Mouse (Mus musculus): ENCODE data around the gene Ldlr. TPM values are rescaled to one million over a fixed set of nuclear protein-coding genes. Genes with fewer than 3 reads are reported as not detected.
"Not testable (repeated sequence)": the region's sequence is repeated elsewhere in the genome, so short reads cannot be mapped to it uniquely, and the experiment has no call there.

Ldlr gene
- polyA plus RNA-seq, 1 experiment from 2014 or later = 43.5 TPM

GRCm38 (mm10) chr9:21784517-21785307 lies 61.4 kb downstream of the Ldlr start:
- Histone ChIP-seq H3K27me3 (no peaks in the 10 kb centered on the region), H3K4me1 (no peaks in the 10 kb centered on the region), H3K9me3 (no peaks in the 10 kb centered on the region), H3K4me2 (replicated peaks) (no peak overlapping the region), H3K36me3 (peaks cover 8% of the 10 kb centered on the region), H3K27ac (replicated peaks) (no peak overlapping the region), H3K4me3 (no peak overlapping the region), H3K9ac (replicated peaks) (no peak overlapping the region)
- 88% methylated on average over 7 of the region's 7 CpGs for WGBS
- ATAC-seq (ENCODE audit: low FRiP score, low read depth) = no peak

GRCm38 (mm10) chr9:21786309-21786708 lies 63.0 kb downstream of the Ldlr start:
- H3K27ac ChIP-seq (replicated peaks); H3K4me2 ChIP-seq (replicated peaks); H3K4me3 ChIP-seq; H3K9me3 ChIP-seq; H3K36me3 ChIP-seq; ATAC-seq (ENCODE audit: low FRiP score, low read depth); H3K9ac ChIP-seq (replicated peaks); H3K4me1 ChIP-seq; H3K27me3 ChIP-seq: not testable (repeated sequence)
- 74% methylated on average over 2 of the region's 2 CpGs for WGBS

DNA sequence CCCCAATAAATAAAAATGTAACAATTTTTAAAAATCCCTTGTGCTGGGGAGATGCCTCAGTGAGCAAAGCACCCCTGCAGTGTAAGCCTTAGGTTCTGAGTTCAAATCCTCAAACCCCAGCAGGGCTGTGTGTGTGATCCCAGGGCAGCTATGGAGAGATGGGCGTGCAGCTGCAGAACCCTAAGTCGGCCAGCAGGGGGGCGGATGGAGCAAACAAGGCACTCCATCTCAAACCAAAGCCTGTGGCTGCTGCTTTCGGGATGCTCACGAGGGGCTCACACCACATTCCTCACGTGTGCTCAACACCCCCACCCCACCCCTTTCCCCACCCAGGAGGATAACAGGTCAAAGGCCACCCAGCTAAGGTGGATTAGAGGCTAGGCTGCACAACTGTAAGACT lies 63.6 kb downstream of the Ldlr start:
- ATAC-seq (ENCODE audit: low FRiP score, low read depth) = peak; percentile 34; the same call in 1 of the 2 replicates

GRCm38 (mm10) chr9:21787654-21788053 lies 64.4 kb downstream of the Ldlr start:
- ATAC-seq (ENCODE audit: low FRiP score, low read depth) = no peak
- no peak overlapping the region for H3K9ac ChIP-seq (replicated peaks)
- no peaks in the 10 kb centered on the region for H3K9me3 ChIP-seq
- 0 out of 2 replicates have a peak, but pooled peaks cover 3% of the 10 kb centered on the region for H3K4me1 ChIP-seq
- H3K36me3 ChIP-seq = no peaks in the 10 kb centered on the region
- no peak overlapping the region for H3K4me2 ChIP-seq (replicated peaks)
- no peaks in the 10 kb centered on the region for H3K27me3 ChIP-seq
- H3K4me3 ChIP-seq = no peak overlapping the region
- H3K27ac ChIP-seq (replicated peaks) = no peak overlapping the region
- WGBS = 87% methylated on average over 5 of the region's 5 CpGs

More for the DNA sequence above, 63.6 kb downstream of the Ldlr start:
- Histone ChIP-seq H3K9me3 (no peaks in the 10 kb centered on the region), H3K4me1 (0 out of 2 replicates have a peak, but pooled peaks cover 2% of the 10 kb centered on the region), H3K4me3 (no peak overlapping the region), H3K27ac (replicated peaks) (no peak overlapping the region), H3K36me3 (no peaks in the 10 kb centered on the region), H3K9ac (replicated peaks) (no peak overlapping the region), H3K4me2 (replicated peaks) (peak overlapping the region; percentile 14; the same call in 1 of the 2 replicates), H3K27me3 (no peaks in the 10 kb centered on the region)
- 8% methylated on average over 6 of the region's 6 CpGs for WGBS

- no peak overlapping the region for H3K4me2 ChIP-seq (replicated peaks)
- no peak for ATAC-seq (ENCODE audit: low FRiP score, low read depth)
- no peak overlapping the region for H3K9ac ChIP-seq (replicated peaks)
- no peaks in the 10 kb centered on the region for H3K36me3 ChIP-seq
- WGBS = 85% methylated on average over 9 of the region's 9 CpGs
- no peak overlapping the region for H3K4me3 ChIP-seq
- H3K9me3 ChIP-seq = no peaks in the 10 kb centered on the region
- H3K4me1 ChIP-seq = 0 out of 2 replicates have a peak, but pooled peaks cover 3% of the 10 kb centered on the region
- H3K27ac ChIP-seq (replicated peaks) = no peak overlapping the region
- H3K27me3 ChIP-seq = no peaks in the 10 kb centered on the region
Observed at GRCm38 (mm10) chr9:21788234-21788633, 65.0 kb downstream of the Ldlr start.

DNA sequence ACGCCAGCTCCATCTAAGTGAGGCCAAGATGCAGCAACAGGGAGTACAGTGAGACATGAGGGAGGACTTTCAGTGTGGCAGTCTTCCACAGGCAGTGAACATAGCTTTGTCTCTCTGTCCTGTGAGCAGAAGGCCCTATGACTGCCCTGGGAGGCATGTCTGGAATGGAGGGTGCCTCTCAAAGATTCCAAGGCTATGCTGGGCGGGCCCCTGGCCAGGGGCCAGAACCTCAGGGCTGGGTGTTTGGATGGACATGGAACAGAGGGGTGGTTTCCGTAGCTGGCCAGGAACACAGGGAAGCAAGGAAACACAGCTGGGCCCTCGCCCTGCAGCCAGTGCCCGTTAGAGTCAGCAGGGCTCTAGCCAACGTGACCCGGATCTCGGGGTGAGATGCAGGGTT lies 68.6 kb downstream of the Ldlr start:
- Histone ChIP-seq H3K9ac (replicated peaks) (no peak overlapping the region), H3K4me3 (no peak overlapping the region), H3K4me1 (peaks cover 12% of the 10 kb centered on the region), H3K27ac (replicated peaks) (no peak overlapping the region), H3K36me3 (peaks cover 19% of the 10 kb centered on the region), H3K4me2 (replicated peaks) (no peak overlapping the region), H3K27me3 (no peaks in the 10 kb centered on the region; the same call in 1 of the 2 replicates), H3K9me3 (no peaks in the 10 kb centered on the region)
- 90% methylated on average over 8 of the region's 8 CpGs for WGBS
- no peak for ATAC-seq (ENCODE audit: low FRiP score, low read depth)

DNA sequence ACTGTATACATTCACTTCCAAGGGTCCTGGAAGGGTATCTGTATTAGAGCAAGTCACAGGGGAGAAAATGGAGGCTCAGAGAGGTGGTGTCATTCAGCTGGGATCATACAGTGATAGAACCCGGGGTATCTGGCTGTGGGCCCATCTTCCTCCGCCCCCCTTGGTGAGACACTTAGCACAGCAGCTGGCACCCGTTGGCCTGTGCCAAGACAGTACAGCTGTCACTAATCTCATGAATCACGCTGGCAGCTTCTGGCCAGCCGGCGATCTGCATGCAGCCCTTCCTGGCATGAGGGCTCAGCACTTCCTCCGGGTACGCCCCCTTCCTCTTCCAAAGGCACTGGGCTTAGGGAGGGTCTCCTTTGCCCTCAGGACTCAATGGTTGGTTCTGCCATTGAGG lies 69.4 kb downstream of the Ldlr start:
- H3K9me3 ChIP-seq = no peaks in the 10 kb centered on the region
- WGBS = 87% methylated on average over 8 of the region's 8 CpGs
- no peak overlapping the region for H3K9ac ChIP-seq (replicated peaks)
- H3K27me3 ChIP-seq = no peaks in the 10 kb centered on the region; the same call in 1 of the 2 replicates
- no peak for ATAC-seq (ENCODE audit: low FRiP score, low read depth)
- H3K4me1 ChIP-seq = peaks cover 14% of the 10 kb centered on the region
- no peak overlapping the region for H3K4me2 ChIP-seq (replicated peaks)
- H3K27ac ChIP-seq (replicated peaks) = no peak overlapping the region
- no peak overlapping the region for H3K4me3 ChIP-seq
- H3K36me3 ChIP-seq = peaks cover 19% of the 10 kb centered on the region

DNA sequence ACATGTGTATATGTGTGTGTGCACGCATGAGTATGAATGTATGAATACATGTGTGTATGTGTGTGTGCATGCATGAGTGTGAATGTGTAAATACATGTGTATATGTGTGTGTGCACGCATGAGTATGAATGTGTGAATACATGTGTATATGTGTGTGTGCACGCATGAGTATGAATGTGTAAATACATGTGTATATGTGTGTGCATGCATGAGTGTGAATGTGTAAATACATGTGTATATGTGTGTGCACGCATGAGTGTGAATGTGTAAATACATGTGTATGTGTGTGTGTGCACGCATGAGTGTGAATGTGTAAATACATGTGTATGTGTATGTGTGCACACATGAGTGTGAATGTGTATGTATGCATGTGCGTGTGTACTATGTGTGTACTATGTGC lies 70.2 kb downstream of the Ldlr start:
- not testable (repeated sequence) for H3K4me2 ChIP-seq (replicated peaks); H3K27ac ChIP-seq (replicated peaks); H3K27me3 ChIP-seq; H3K9ac ChIP-seq (replicated peaks); ATAC-seq (ENCODE audit: low FRiP score, low read depth); H3K4me3 ChIP-seq; H3K9me3 ChIP-seq
- Histone ChIP-seq H3K4me1 (peaks cover 19% of the 10 kb centered on the region), H3K36me3 (peaks cover 19% of the 10 kb centered on the region)
- WGBS = 98% methylated on average over 6 of the region's 6 CpGs

DNA sequence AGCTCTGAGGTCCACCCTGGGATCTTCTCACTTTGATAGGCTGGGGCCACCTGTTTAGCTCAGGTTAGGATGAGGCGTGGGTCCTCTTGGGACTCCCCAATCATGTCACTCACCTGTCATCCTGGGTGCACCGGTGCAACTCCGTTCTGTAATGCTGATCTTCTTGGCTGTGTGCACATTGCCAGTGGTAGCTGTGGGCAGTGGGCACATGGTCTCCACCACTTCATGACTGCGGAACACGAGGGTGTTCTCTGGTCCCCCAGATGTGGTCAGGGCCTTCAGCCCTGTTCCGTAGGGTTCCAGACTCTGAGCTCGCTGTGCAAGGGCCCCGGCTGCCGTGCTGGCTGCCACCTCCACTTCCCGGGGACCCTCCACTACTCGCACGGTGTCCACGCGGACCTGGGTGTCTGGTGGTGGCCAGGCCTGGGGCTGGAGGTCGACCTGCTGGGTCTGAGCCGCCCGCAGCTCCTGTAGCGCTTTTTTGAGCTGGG lies 71.1 kb downstream of the Ldlr start:
- Histone ChIP-seq H3K9ac (replicated peaks) (no peak overlapping the region), H3K4me3 (no peak overlapping the region), H3K27ac (replicated peaks) (no peak overlapping the region), H3K9me3 (no peaks in the 10 kb centered on the region), H3K4me1 (peaks cover 19% of the 10 kb centered on the region), H3K27me3 (no peaks in the 10 kb centered on the region; the same call in 1 of the 2 replicates), H3K36me3 (peaks cover 19% of the 10 kb centered on the region), H3K4me2 (replicated peaks) (no peak overlapping the region)
- 95% methylated on average over 18 of the region's 18 CpGs for WGBS
- ATAC-seq (ENCODE audit: low FRiP score, low read depth) = no peak

- no peak overlapping the region for H3K27ac ChIP-seq (replicated peaks)
- ATAC-seq (ENCODE audit: low FRiP score, low read depth) = no peak
- H3K36me3 ChIP-seq = peaks cover 19% of the 10 kb centered on the region
- WGBS = 95% methylated on average over 25 of the region's 25 CpGs
- peaks cover 19% of the 10 kb centered on the region for H3K4me1 ChIP-seq
- H3K9ac ChIP-seq (replicated peaks) = no peak overlapping the region
- no peak overlapping the region for H3K4me2 ChIP-seq (replicated peaks)
- no peak overlapping the region for H3K4me3 ChIP-seq
- no peaks in the 10 kb centered on the region; the same call in 1 of the 2 replicates for H3K27me3 ChIP-seq
- H3K9me3 ChIP-seq = no peaks in the 10 kb centered on the region
Observed at GRCm38 (mm10) chr9:21794925-21795324, 71.6 kb downstream of the Ldlr start.

DNA sequence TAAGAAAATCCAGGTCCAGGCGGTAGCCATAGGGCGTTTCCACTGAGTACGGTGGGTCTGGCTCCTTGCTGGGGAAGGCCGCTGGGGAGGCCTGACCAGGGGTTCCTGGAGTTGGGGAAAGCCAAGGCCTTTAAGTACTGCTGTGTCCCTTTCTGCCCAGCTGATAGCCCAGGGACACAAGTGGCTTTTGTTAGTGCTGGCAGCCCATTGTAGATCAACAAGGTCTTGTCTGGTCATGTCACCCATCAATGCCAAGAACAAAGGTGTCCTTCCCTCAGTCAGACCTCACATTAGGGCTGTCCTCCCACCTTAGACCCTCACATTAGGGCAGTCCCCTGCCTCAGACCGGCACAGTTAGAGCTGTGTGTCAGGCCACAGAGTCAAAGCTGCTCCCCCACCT lies 72.3 kb downstream of the Ldlr start:
- Histone ChIP-seq H3K4me2 (replicated peaks) (no peak overlapping the region), H3K27ac (replicated peaks) (no peak overlapping the region; the same call in 1 of the 2 replicates), H3K4me1 (peaks cover 19% of the 10 kb centered on the region), H3K9me3 (no peaks in the 10 kb centered on the region), H3K9ac (replicated peaks) (no peak overlapping the region), H3K36me3 (peaks cover 19% of the 10 kb centered on the region), H3K27me3 (no peaks in the 10 kb centered on the region; the same call in 1 of the 2 replicates), H3K4me3 (no peak overlapping the region)
- WGBS = 83% methylated on average over 5 of the region's 5 CpGs
- no peak for ATAC-seq (ENCODE audit: low FRiP score, low read depth)

DNA sequence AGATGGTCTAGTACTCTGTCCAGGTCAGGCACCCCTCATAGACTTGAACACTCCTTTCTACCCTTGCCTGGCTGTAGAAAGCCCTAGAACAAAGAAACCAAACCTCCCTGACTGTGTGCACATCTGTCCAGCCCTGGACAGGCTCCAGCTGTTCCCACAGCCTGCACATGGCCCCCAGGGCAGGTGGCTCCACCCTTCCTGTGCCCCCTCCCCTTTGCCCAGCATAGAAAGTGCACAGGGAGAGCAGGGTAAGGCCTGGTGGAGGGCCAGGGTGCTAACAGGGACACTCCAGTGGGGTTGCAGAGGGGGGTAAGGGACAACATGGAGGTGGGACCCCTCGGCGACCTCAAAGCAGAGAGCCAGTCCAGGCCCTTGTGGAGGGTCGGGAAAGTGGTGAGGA lies 73.0 kb downstream of the Ldlr start:
- 0 out of 2 replicates have a peak overlapping the region, but pooled peaks have one; percentile 1 for H3K4me2 ChIP-seq (replicated peaks)
- H3K4me1 ChIP-seq = peaks cover 19% of the 10 kb centered on the region
- H3K27ac ChIP-seq (replicated peaks) = no peak overlapping the region
- no peak for ATAC-seq (ENCODE audit: low FRiP score, low read depth)
- H3K36me3 ChIP-seq = peaks cover 19% of the 10 kb centered on the region
- 0 out of 2 replicates have a peak overlapping the region, but pooled peaks have one; percentile 28 for H3K9ac ChIP-seq (replicated peaks)
- WGBS = 69% methylated on average over 3 of the region's 3 CpGs
- H3K9me3 ChIP-seq = no peaks in the 10 kb centered on the region
- H3K27me3 ChIP-seq = no peaks in the 10 kb centered on the region; the same call in 1 of the 2 replicates
- H3K4me3 ChIP-seq = no peak overlapping the region

All from midbrain, embryonic 12.5 days (tissue).